Mouse (Mus musculus): ENCODE data around the gene Mon1a.

DNA sequence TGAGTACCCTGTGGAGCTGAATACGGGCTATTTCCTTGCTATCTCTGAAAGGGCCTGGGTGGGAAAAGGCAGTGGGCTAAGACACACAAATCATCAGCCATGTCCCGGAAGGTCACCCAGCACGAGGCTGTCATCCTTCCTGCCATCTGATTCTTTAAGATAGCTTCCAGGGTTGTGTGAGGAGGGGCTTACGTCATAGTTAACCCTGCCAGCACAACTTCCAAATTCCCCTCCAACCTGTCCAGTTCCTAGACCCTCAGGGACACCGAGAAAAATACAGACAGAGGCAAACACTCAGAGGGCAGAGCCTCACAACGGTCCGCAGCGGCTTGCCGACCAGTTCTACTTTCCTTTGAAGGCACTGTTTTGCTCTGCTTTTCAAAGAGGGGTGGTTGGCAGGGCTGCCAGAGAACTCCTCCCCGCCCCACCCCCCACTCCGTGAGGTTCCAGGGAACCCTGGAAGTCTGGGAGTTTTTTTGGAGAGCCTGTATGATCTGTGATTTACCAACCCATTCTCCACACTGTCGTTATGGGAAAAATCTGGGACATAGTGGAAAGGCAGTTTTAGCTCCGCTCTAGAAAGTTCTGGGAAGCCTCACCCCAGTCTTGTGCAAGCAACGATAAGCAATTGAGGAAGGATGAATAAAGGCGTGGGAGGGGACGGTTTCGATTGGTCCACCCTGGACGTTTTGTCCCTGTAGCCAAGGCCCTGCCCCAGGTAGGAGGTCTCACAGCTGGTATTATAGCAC lies 20.6 kb downstream of the Mon1a start:
- TF ChIP-seq CTCF (IDR thresholded peaks at IDR 0.05; ENCODE audit: low read depth) (no peak), EP300 (IDR thresholded peaks at IDR 0.05; ENCODE audit: low read depth) (no peak)

Data from liver, postnatal 0 days (tissue).